In genomic region chr5:72699500-72699818, GRCm38 (mm10) we compare ENCODE assay signal across 21 mouse cellular contexts. TPM values are rescaled to one million over a fixed set of nuclear protein-coding genes. Genes with fewer than 3 reads are reported as not detected.
DNase-seq lines count a peak whose midpoint lies in the region; ATAC-seq lines count a peak whose summit lies in the region.
"Had no signal": no experiment of that assay in that cellular context is flagged by ENCODE, and none has a peak within 500 bp of the region (broad histone marks: within the 10 kb centered on the region; RNA-seq: fewer than 3 reads in every experiment).

No protein-coding gene starts in this region.

- 59% methylated on average over 2 of the region's 2 CpGs for WGBS in embryonic facial prominence, embryonic 14.5 days
- 70% methylated on average over 2 of the region's 2 CpGs for WGBS in embryonic facial prominence, embryonic 10.5 days
- WGBS in hindbrain, embryonic 15.5 days: 51% methylated on average over 2 of the region's 2 CpGs
- 59% methylated on average over 2 of the region's 2 CpGs for WGBS in hindbrain, embryonic 13.5 days
- WGBS in midbrain, embryonic 13.5 days: 8% methylated on average over 2 of the region's 2 CpGs
- WGBS in midbrain, embryonic 15.5 days: 22% methylated on average over 2 of the region's 2 CpGs
- WGBS in embryonic facial prominence, embryonic 15.5 days: 42% methylated on average over 2 of the region's 2 CpGs

- no peak overlapping the region for H3K9ac ChIP-seq in embryonic facial prominence, embryonic 14.5 days (ENCODE audit: low read depth, low read length)
- no peak overlapping the region for H3K9ac ChIP-seq in hindbrain, embryonic 15.5 days
- no peak overlapping the region for H3K9ac ChIP-seq in hindbrain, embryonic 13.5 days
- H3K9ac ChIP-seq in midbrain, embryonic 13.5 days (replicated peaks): no peak overlapping the region
- no peak overlapping the region for H3K9ac ChIP-seq in midbrain, embryonic 15.5 days
- H3K9ac ChIP-seq in embryonic facial prominence, embryonic 15.5 days: no peak overlapping the region
- H3K9ac ChIP-seq: limb, embryonic 13.5 days; neural tube, embryonic 15.5 days had no signal

- no peaks in the 10 kb centered on the region for H3K27me3 ChIP-seq in embryonic facial prominence, embryonic 14.5 days (replicated peaks; ENCODE audit: control insufficient read depth, insufficient read depth, low read length)
- no peaks in the 10 kb centered on the region for H3K27me3 ChIP-seq in embryonic facial prominence, embryonic 10.5 days (replicated peaks; ENCODE audit: low read depth, poor library complexity, severe bottlenecking)
- no peaks in the 10 kb centered on the region for H3K27me3 ChIP-seq in hindbrain, embryonic 15.5 days
- no peaks in the 10 kb centered on the region for H3K27me3 ChIP-seq in hindbrain, embryonic 13.5 days
- H3K27me3 ChIP-seq in midbrain, embryonic 13.5 days: no peaks in the 10 kb centered on the region
- no peaks in the 10 kb centered on the region for H3K27me3 ChIP-seq in midbrain, embryonic 15.5 days (replicated peaks)
- H3K27me3 ChIP-seq in embryonic facial prominence, embryonic 15.5 days: no peaks in the 10 kb centered on the region
- H3K27me3 ChIP-seq: limb, embryonic 13.5 days; neural tube, embryonic 15.5 days had no signal

- peak; percentile 47 for DNase-seq in embryonic facial prominence, embryonic 14.5 days (ENCODE audit: low spot score)
- no peak for DNase-seq in embryonic facial prominence, embryonic 10.5 days (ENCODE audit: low spot score)
- no peak for DNase-seq in urinary bladder, adult 18-20 months (ENCODE audit: low spot score in 2 of 2)
- DNase-seq: cerebellum, postnatal 36 days; heart, adult 18-20 months; kidney, adult 18-20 months; kidney, postnatal 10 days; lung, postnatal 14 days; thymus, postnatal 36 days had no signal

- no peak overlapping the region for H3K27ac ChIP-seq in embryonic facial prominence, embryonic 14.5 days (replicated peaks; ENCODE audit: low read depth, low read length)
- H3K27ac ChIP-seq in embryonic facial prominence, embryonic 10.5 days (replicated peaks): no peak overlapping the region
- H3K27ac ChIP-seq in hindbrain, embryonic 15.5 days (replicated peaks): 0 out of 2 replicates have a peak overlapping the region, but pooled peaks have one; percentile 42
- no peak overlapping the region for H3K27ac ChIP-seq in hindbrain, embryonic 13.5 days
- no peak overlapping the region for H3K27ac ChIP-seq in midbrain, embryonic 13.5 days
- no peak overlapping the region for H3K27ac ChIP-seq in midbrain, embryonic 15.5 days
- peak overlapping the region; percentile 55; the same call in 1 of the 2 replicates for H3K27ac ChIP-seq in embryonic facial prominence, embryonic 15.5 days (replicated peaks)
- H3K27ac ChIP-seq: hindbrain, embryonic 10.5 days; left cerebral cortex, adult 2 months; limb, embryonic 13.5 days; neural tube, embryonic 15.5 days had no signal

- no peak for ATAC-seq in embryonic facial prominence, embryonic 14.5 days (ENCODE audit: low read depth)
- no peak for ATAC-seq in hindbrain, embryonic 15.5 days (ENCODE audit: low FRiP score, low read depth)
- ATAC-seq in hindbrain, embryonic 13.5 days (ENCODE audit: low FRiP score): no peak
- 0 out of 2 replicates have a peak, but pooled peaks have one; percentile 37 for ATAC-seq in midbrain, embryonic 13.5 days
- no peak for ATAC-seq in midbrain, embryonic 15.5 days (replicated peaks)
- ATAC-seq in embryonic facial prominence, embryonic 15.5 days (ENCODE audit: insufficient number of reproducible peaks, low FRiP score, low TSS enrichment, low read depth): no peak

- H3K9me3 ChIP-seq in embryonic facial prominence, embryonic 14.5 days (ENCODE audit: control insufficient read depth, low read length): peaks cover 4% of the 10 kb centered on the region; the same call in 1 of the 2 replicates
- no peaks in the 10 kb centered on the region for H3K9me3 ChIP-seq in embryonic facial prominence, embryonic 10.5 days
- no peaks in the 10 kb centered on the region for H3K9me3 ChIP-seq in hindbrain, embryonic 15.5 days
- H3K9me3 ChIP-seq in hindbrain, embryonic 13.5 days: no peaks in the 10 kb centered on the region
- no peaks in the 10 kb centered on the region for H3K9me3 ChIP-seq in midbrain, embryonic 13.5 days
- H3K9me3 ChIP-seq in midbrain, embryonic 15.5 days: no peaks in the 10 kb centered on the region
- H3K9me3 ChIP-seq in embryonic facial prominence, embryonic 15.5 days (replicated peaks): no peaks in the 10 kb centered on the region
- H3K9me3 ChIP-seq: hindbrain, embryonic 10.5 days; limb, embryonic 13.5 days; neural tube, embryonic 15.5 days had no signal

- H3K36me3 ChIP-seq in embryonic facial prominence, embryonic 14.5 days (ENCODE audit: control insufficient read depth, insufficient read depth, low read length): no peaks in the 10 kb centered on the region
- H3K36me3 ChIP-seq in embryonic facial prominence, embryonic 10.5 days (replicated peaks): no peaks in the 10 kb centered on the region
- no peaks in the 10 kb centered on the region for H3K36me3 ChIP-seq in hindbrain, embryonic 15.5 days
- no peaks in the 10 kb centered on the region for H3K36me3 ChIP-seq in hindbrain, embryonic 13.5 days
- no peaks in the 10 kb centered on the region for H3K36me3 ChIP-seq in midbrain, embryonic 13.5 days
- H3K36me3 ChIP-seq in midbrain, embryonic 15.5 days (replicated peaks): no peaks in the 10 kb centered on the region
- no peaks in the 10 kb centered on the region for H3K36me3 ChIP-seq in embryonic facial prominence, embryonic 15.5 days
- H3K36me3 ChIP-seq: hindbrain, embryonic 10.5 days; limb, embryonic 13.5 days; neural tube, embryonic 15.5 days had no signal

- H3K4me1 ChIP-seq in embryonic facial prominence, embryonic 14.5 days (ENCODE audit: control insufficient read depth, insufficient read depth, low read length): peaks cover 5% of the 10 kb centered on the region
- peaks cover 4% of the 10 kb centered on the region; the same call in 1 of the 2 replicates for H3K4me1 ChIP-seq in embryonic facial prominence, embryonic 10.5 days
- H3K4me1 ChIP-seq in hindbrain, embryonic 15.5 days (replicated peaks): peaks cover 25% of the 10 kb centered on the region
- peaks cover 20% of the 10 kb centered on the region; the same call in 1 of the 2 replicates for H3K4me1 ChIP-seq in hindbrain, embryonic 13.5 days (replicated peaks)
- peaks cover 11% of the 10 kb centered on the region for H3K4me1 ChIP-seq in midbrain, embryonic 13.5 days (replicated peaks)
- H3K4me1 ChIP-seq in midbrain, embryonic 15.5 days: peaks cover 9% of the 10 kb centered on the region; the same call in 1 of the 2 replicates
- peaks cover 19% of the 10 kb centered on the region for H3K4me1 ChIP-seq in embryonic facial prominence, embryonic 15.5 days

- no peak overlapping the region for H3K4me3 ChIP-seq in embryonic facial prominence, embryonic 14.5 days (ENCODE audit: low read depth, low read length)
- no peak overlapping the region for H3K4me3 ChIP-seq in embryonic facial prominence, embryonic 10.5 days
- no peak overlapping the region for H3K4me3 ChIP-seq in hindbrain, embryonic 15.5 days
- H3K4me3 ChIP-seq in hindbrain, embryonic 13.5 days: no peak overlapping the region
- no peak overlapping the region for H3K4me3 ChIP-seq in midbrain, embryonic 13.5 days (replicated peaks)
- no peak overlapping the region for H3K4me3 ChIP-seq in midbrain, embryonic 15.5 days
- H3K4me3 ChIP-seq in embryonic facial prominence, embryonic 15.5 days (replicated peaks): no peak overlapping the region
- H3K4me3 ChIP-seq: hindbrain, embryonic 10.5 days; left cerebral cortex, adult 2 months; limb, embryonic 13.5 days; myocyte; neural tube, embryonic 15.5 days had no signal

- H3K4me2 ChIP-seq in embryonic facial prominence, embryonic 14.5 days (ENCODE audit: low read depth, low read length): no peak overlapping the region
- H3K4me2 ChIP-seq in hindbrain, embryonic 15.5 days: no peak overlapping the region
- no peak overlapping the region for H3K4me2 ChIP-seq in hindbrain, embryonic 13.5 days
- H3K4me2 ChIP-seq in midbrain, embryonic 13.5 days (replicated peaks): no peak overlapping the region
- no peak overlapping the region for H3K4me2 ChIP-seq in midbrain, embryonic 15.5 days
- no peak overlapping the region for H3K4me2 ChIP-seq in embryonic facial prominence, embryonic 15.5 days (replicated peaks)
- H3K4me2 ChIP-seq: limb, embryonic 13.5 days; neural tube, embryonic 15.5 days had no signal

RNA-seq across cellular contexts. Expression of gene Nipal1, which starts 51.9 kb away (rescaled TPM):
- 2.0 and 9.0 TPM in 2 replicates for polyA plus RNA-seq in embryonic facial prominence, embryonic 14.5 days (2014; fragmentation: Nextera tagmentation; extraction: Ambion mirVana)
- polyA plus RNA-seq in embryonic facial prominence, embryonic 10.5 days (2016; fragmentation: Nextera tagmentation; extraction: Ambion mirVana): 0.14 and 0.49 TPM in 2 replicates
- 0.83 and 1.3 TPM in 2 replicates for polyA plus RNA-seq in hindbrain, embryonic 15.5 days (2015; fragmentation: Nextera tagmentation; extraction: Ambion mirVana)
- 0.48 and 0.58 TPM in 2 replicates for polyA plus RNA-seq in hindbrain, embryonic 13.5 days (2015; fragmentation: Nextera tagmentation; extraction: Ambion mirVana)
- 0.79 and 1.5 TPM in 2 replicates for polyA plus RNA-seq in midbrain, embryonic 13.5 days (2015; fragmentation: Nextera tagmentation; extraction: Ambion mirVana)
- 0.93 and 1.6 TPM in 2 replicates for polyA plus RNA-seq in midbrain, embryonic 15.5 days (2015; fragmentation: Nextera tagmentation; extraction: Ambion mirVana)
- 10.6 and 16.6 TPM in 2 replicates for polyA plus RNA-seq in embryonic facial prominence, embryonic 15.5 days (2015; fragmentation: Nextera tagmentation; extraction: Ambion mirVana)

RNA-seq across cellular contexts. Expression of gene Txk, which starts 53.1 kb away (rescaled TPM):
- polyA plus RNA-seq in embryonic facial prominence, embryonic 14.5 days (2014; fragmentation: Nextera tagmentation; extraction: Ambion mirVana): 0.11 and 0.12 TPM in 2 replicates
- polyA plus RNA-seq in embryonic facial prominence, embryonic 10.5 days (2016; fragmentation: Nextera tagmentation; extraction: Ambion mirVana): not detected in 2 replicates
- polyA plus RNA-seq in hindbrain, embryonic 15.5 days (2015; fragmentation: Nextera tagmentation; extraction: Ambion mirVana): 0.16 and 0.17 TPM in 2 replicates
- polyA plus RNA-seq in hindbrain, embryonic 13.5 days (2015; fragmentation: Nextera tagmentation; extraction: Ambion mirVana): 0.10 TPM in 1 of 2 replicates, not detected in the other
- 0.07 TPM in 1 of 2 replicates, not detected in the other for polyA plus RNA-seq in midbrain, embryonic 13.5 days (2015; fragmentation: Nextera tagmentation; extraction: Ambion mirVana)
- polyA plus RNA-seq in midbrain, embryonic 15.5 days (2015; fragmentation: Nextera tagmentation; extraction: Ambion mirVana): 0.14 and 0.17 TPM in 2 replicates
- polyA plus RNA-seq in embryonic facial prominence, embryonic 15.5 days (2015; fragmentation: Nextera tagmentation; extraction: Ambion mirVana): 0.18 and 0.23 TPM in 2 replicates
- polyA plus RNA-seq: hindbrain, embryonic 10.5 days had no signal

RNA-seq across cellular contexts. Expression of gene Cnga1, which starts 55.4 kb away (rescaled TPM):
- polyA plus RNA-seq in embryonic facial prominence, embryonic 14.5 days (2014; fragmentation: Nextera tagmentation; extraction: Ambion mirVana): not detected in 2 replicates
- not detected in 2 replicates for polyA plus RNA-seq in embryonic facial prominence, embryonic 10.5 days (2016; fragmentation: Nextera tagmentation; extraction: Ambion mirVana)
- polyA plus RNA-seq in hindbrain, embryonic 15.5 days (2015; fragmentation: Nextera tagmentation; extraction: Ambion mirVana): not detected in 2 replicates
- polyA plus RNA-seq in hindbrain, embryonic 13.5 days (2015; fragmentation: Nextera tagmentation; extraction: Ambion mirVana): not detected in 2 replicates
- not detected in 2 replicates for polyA plus RNA-seq in midbrain, embryonic 13.5 days (2015; fragmentation: Nextera tagmentation; extraction: Ambion mirVana)
- not detected in 2 replicates for polyA plus RNA-seq in midbrain, embryonic 15.5 days (2015; fragmentation: Nextera tagmentation; extraction: Ambion mirVana)
- not detected in 2 replicates for polyA plus RNA-seq in embryonic facial prominence, embryonic 15.5 days (2015; fragmentation: Nextera tagmentation; extraction: Ambion mirVana)
- polyA plus RNA-seq: heart, embryonic 16.5 days; hindbrain, embryonic 10.5 days; limb, embryonic 13.5 days; liver, embryonic 16.5 days; myocyte had no signal

Comparison
In these comparisons a context has a peak if more than half of its experiments do, and no peak if none do; other contexts are left out.
1. H3K27ac ChIP-seq: peak in hindbrain, embryonic 15.5 days (single experiment) and embryonic facial prominence, embryonic 15.5 days (single experiment); none in embryonic facial prominence, embryonic 14.5 days (single experiment), embryonic facial prominence, embryonic 10.5 days (single experiment), hindbrain, embryonic 13.5 days (single experiment), midbrain, embryonic 13.5 days (single experiment) and midbrain, embryonic 15.5 days (single experiment).